17 mouse cellular contexts compared by ENCODE assay signal in genomic region chr19:46619518-46619917, GRCm38 (mm10). TPM values are rescaled to one million over a fixed set of nuclear protein-coding genes. Genes with fewer than 3 reads are reported as not detected.
DNase-seq lines count a peak whose midpoint lies in the region; ATAC-seq and TF ChIP-seq lines count a peak whose summit lies in the region.
"Had no signal": no experiment of that assay in that cellular context is flagged by ENCODE, and none has a peak within 500 bp of the region (broad histone marks: within the 10 kb centered on the region; RNA-seq: fewer than 3 reads in every experiment).

No protein-coding gene starts in this region.

- WGBS in embryonic facial prominence, embryonic 13.5 days = 94% methylated on average over 6 of the region's 6 CpGs
- 94% methylated on average over 6 of the region's 6 CpGs for WGBS in embryonic facial prominence, embryonic 10.5 days
- WGBS in heart, embryonic 15.5 days = 74% methylated on average over 6 of the region's 6 CpGs
- 86% methylated on average over 6 of the region's 6 CpGs for WGBS in lung, embryonic 14.5 days
- 88% methylated on average over 6 of the region's 6 CpGs for whole genome bisulfite sequencing in embryonic facial prominence, embryonic 15.5 days
- 94% methylated on average over 6 of the region's 6 CpGs for WGBS in forebrain, embryonic 12.5 days

- peak overlapping the region; percentile 52 for H3K27ac ChIP-seq in embryonic facial prominence, embryonic 13.5 days
- H3K27ac ChIP-seq in embryonic facial prominence, embryonic 10.5 days (replicated peaks) = no peak overlapping the region
- H3K27ac ChIP-seq in heart, embryonic 15.5 days = peak overlapping the region; percentile 74
- H3K27ac ChIP-seq in lung, embryonic 14.5 days (ENCODE audit: low read depth) = peak overlapping the region; percentile 60
- H3K27ac ChIP-seq in embryonic facial prominence, embryonic 15.5 days (replicated peaks) = peak overlapping the region; percentile 72
- H3K27ac ChIP-seq in forebrain, embryonic 12.5 days = no peak overlapping the region
- H3K27ac ChIP-seq: liver, embryonic 14.5 days had no signal

- peaks cover 3% of the 10 kb centered on the region; the same call in 1 of the 2 replicates for H3K36me3 ChIP-seq in embryonic facial prominence, embryonic 13.5 days
- peaks cover 37% of the 10 kb centered on the region for H3K36me3 ChIP-seq in embryonic facial prominence, embryonic 10.5 days (replicated peaks)
- no peaks in the 10 kb centered on the region for H3K36me3 ChIP-seq in heart, embryonic 15.5 days
- H3K36me3 ChIP-seq in lung, embryonic 14.5 days (ENCODE audit: insufficient read depth) = peaks cover 2% of the 10 kb centered on the region; the same call in 1 of the 2 replicates
- H3K36me3 ChIP-seq in embryonic facial prominence, embryonic 15.5 days = no peaks in the 10 kb centered on the region
- H3K36me3 ChIP-seq in forebrain, embryonic 12.5 days (replicated peaks) = 0 out of 2 replicates have a peak, but pooled peaks cover 4% of the 10 kb centered on the region

- ATAC-seq in embryonic facial prominence, embryonic 13.5 days (ENCODE audit: insufficient number of reproducible peaks, insufficient read depth, low FRiP score, low TSS enrichment, low read depth) = no peak
- no peak for ATAC-seq in heart, embryonic 15.5 days (replicated peaks; ENCODE audit: insufficient number of reproducible peaks, insufficient read depth, low FRiP score, low read depth)
- no peak for ATAC-seq in lung, embryonic 14.5 days (ENCODE audit: insufficient read depth)
- ATAC-seq in embryonic facial prominence, embryonic 15.5 days (ENCODE audit: insufficient number of reproducible peaks, low FRiP score, low TSS enrichment, low read depth) = no peak
- ATAC-seq in forebrain, embryonic 12.5 days (ENCODE audit: low FRiP score) = no peak
- ATAC-seq: forebrain, embryonic 15.5 days had no signal

- intact Hi-C loops in heart, postnatal 25 days (cut with DNase I) = no loop called here

- TF ChIP-seq CTCF in lung, embryonic 14.5 days (IDR thresholded peaks at IDR 0.05; ENCODE audit: low read depth) = no peak

- H3K4me3 ChIP-seq in embryonic facial prominence, embryonic 13.5 days = no peak overlapping the region
- no peak overlapping the region for H3K4me3 ChIP-seq in embryonic facial prominence, embryonic 10.5 days
- no peak overlapping the region for H3K4me3 ChIP-seq in heart, embryonic 15.5 days
- no peak overlapping the region for H3K4me3 ChIP-seq in lung, embryonic 14.5 days (ENCODE audit: low read depth, low read length)
- no peak overlapping the region for H3K4me3 ChIP-seq in embryonic facial prominence, embryonic 15.5 days (replicated peaks)
- no peak overlapping the region for H3K4me3 ChIP-seq in forebrain, embryonic 12.5 days (replicated peaks)
- H3K4me3 ChIP-seq: forebrain, embryonic 15.5 days; megakaryocyte, embryonic 14.5 days had no signal

- H3K4me2 ChIP-seq in embryonic facial prominence, embryonic 13.5 days = no peak overlapping the region
- H3K4me2 ChIP-seq in heart, embryonic 15.5 days = peak overlapping the region; percentile 11
- H3K4me2 ChIP-seq in lung, embryonic 14.5 days = no peak overlapping the region
- no peak overlapping the region for H3K4me2 ChIP-seq in embryonic facial prominence, embryonic 15.5 days (replicated peaks)
- no peak overlapping the region for H3K4me2 ChIP-seq in forebrain, embryonic 12.5 days
- H3K4me2 ChIP-seq: forebrain, embryonic 15.5 days had no signal

- DNase-seq in embryonic facial prominence, embryonic 10.5 days (ENCODE audit: low spot score) = no peak
- no peak for DNase-seq in heart, postnatal 25 days (ENCODE audit: low spot score)
- no peak for DNase-seq in lung, embryonic 14.5 days
- DNase-seq in lung, postnatal 36 days = no peak
- DNase-seq: cerebellum, adult 9-10 months; kidney, adult 8-10 months; left cerebral cortex, postnatal 4 days had no signal

- H3K9me3 ChIP-seq in embryonic facial prominence, embryonic 13.5 days = no peaks in the 10 kb centered on the region
- no peaks in the 10 kb centered on the region for H3K9me3 ChIP-seq in embryonic facial prominence, embryonic 10.5 days
- no peaks in the 10 kb centered on the region for H3K9me3 ChIP-seq in heart, embryonic 15.5 days (replicated peaks)
- no peaks in the 10 kb centered on the region for H3K9me3 ChIP-seq in lung, embryonic 14.5 days (ENCODE audit: low read depth, low read length)
- H3K9me3 ChIP-seq in embryonic facial prominence, embryonic 15.5 days (replicated peaks) = no peaks in the 10 kb centered on the region
- no peaks in the 10 kb centered on the region for H3K9me3 ChIP-seq in forebrain, embryonic 12.5 days
- H3K9me3 ChIP-seq: forebrain, embryonic 15.5 days; megakaryocyte, embryonic 14.5 days had no signal

- no peaks in the 10 kb centered on the region for H3K27me3 ChIP-seq in embryonic facial prominence, embryonic 13.5 days
- no peaks in the 10 kb centered on the region for H3K27me3 ChIP-seq in embryonic facial prominence, embryonic 10.5 days (replicated peaks; ENCODE audit: low read depth, poor library complexity, severe bottlenecking)
- no peaks in the 10 kb centered on the region for H3K27me3 ChIP-seq in heart, embryonic 15.5 days
- H3K27me3 ChIP-seq in lung, embryonic 14.5 days (ENCODE audit: insufficient read depth, low read length) = no peaks in the 10 kb centered on the region
- H3K27me3 ChIP-seq in embryonic facial prominence, embryonic 15.5 days = no peaks in the 10 kb centered on the region
- no peaks in the 10 kb centered on the region for H3K27me3 ChIP-seq in forebrain, embryonic 12.5 days
- H3K27me3 ChIP-seq: CH12.LX; forebrain, embryonic 15.5 days; megakaryocyte, embryonic 14.5 days had no signal

- no peak overlapping the region for H3K9ac ChIP-seq in embryonic facial prominence, embryonic 13.5 days
- no peak overlapping the region for H3K9ac ChIP-seq in heart, embryonic 15.5 days
- H3K9ac ChIP-seq in lung, embryonic 14.5 days = no peak overlapping the region
- H3K9ac ChIP-seq in embryonic facial prominence, embryonic 15.5 days = no peak overlapping the region
- H3K9ac ChIP-seq in forebrain, embryonic 12.5 days = no peak overlapping the region
- H3K9ac ChIP-seq: forebrain, embryonic 15.5 days; liver, embryonic 14.5 days had no signal

- H3K4me1 ChIP-seq in embryonic facial prominence, embryonic 13.5 days = peaks cover 80% of the 10 kb centered on the region
- H3K4me1 ChIP-seq in embryonic facial prominence, embryonic 10.5 days = peaks cover 78% of the 10 kb centered on the region
- peaks cover 85% of the 10 kb centered on the region for H3K4me1 ChIP-seq in heart, embryonic 15.5 days (replicated peaks)
- peaks cover 47% of the 10 kb centered on the region for H3K4me1 ChIP-seq in lung, embryonic 14.5 days (ENCODE audit: insufficient read depth)
- H3K4me1 ChIP-seq in embryonic facial prominence, embryonic 15.5 days = peaks cover 84% of the 10 kb centered on the region
- H3K4me1 ChIP-seq in forebrain, embryonic 12.5 days = peaks cover 56% of the 10 kb centered on the region

RNA-seq across cellular contexts. Expression of gene Wbp1l, which starts 20.6 kb away (rescaled TPM):
- 41.9 and 42.5 TPM in 2 replicates for polyA plus RNA-seq in embryonic facial prominence, embryonic 13.5 days (2015; fragmentation: Nextera tagmentation; extraction: Ambion mirVana)
- polyA plus RNA-seq in embryonic facial prominence, embryonic 10.5 days (2016; fragmentation: Nextera tagmentation; extraction: Ambion mirVana) = 50.8 and 57.3 TPM in 2 replicates
- polyA plus RNA-seq in heart, embryonic 15.5 days (2015; fragmentation: Nextera tagmentation; extraction: Ambion mirVana) = 51.6 and 58.6 TPM in 2 replicates
- 10 to 100 TPM; 48.5 to 54.4 TPM for total RNA-seq in heart, postnatal 25 days (2021)
- polyA plus RNA-seq in lung, embryonic 14.5 days (2014; fragmentation: Nextera tagmentation; extraction: Ambion mirVana) = 40.8 and 43.1 TPM in 2 replicates
- polyA plus RNA-seq in embryonic facial prominence, embryonic 15.5 days (2015; fragmentation: Nextera tagmentation; extraction: Ambion mirVana) = 50.1 and 55.2 TPM in 2 replicates
- polyA plus RNA-seq in forebrain, embryonic 12.5 days (2016; fragmentation: Nextera tagmentation; extraction: Ambion mirVana) = 43.2 and 44.5 TPM in 2 replicates

RNA-seq across cellular contexts. Expression of gene Sfxn2, which starts 46.4 kb away (rescaled TPM):
- polyA plus RNA-seq in embryonic facial prominence, embryonic 13.5 days (2015; fragmentation: Nextera tagmentation; extraction: Ambion mirVana) = 24.9 and 25.2 TPM in 2 replicates
- 21.0 and 22.6 TPM in 2 replicates for polyA plus RNA-seq in embryonic facial prominence, embryonic 10.5 days (2016; fragmentation: Nextera tagmentation; extraction: Ambion mirVana)
- polyA plus RNA-seq in heart, embryonic 15.5 days (2015; fragmentation: Nextera tagmentation; extraction: Ambion mirVana) = 8.8 and 10.9 TPM in 2 replicates
- 1 to 10 TPM; 3.1 to 4.2 TPM for total RNA-seq in heart, postnatal 25 days (2021)
- 22.2 and 24.9 TPM in 2 replicates for polyA plus RNA-seq in lung, embryonic 14.5 days (2014; fragmentation: Nextera tagmentation; extraction: Ambion mirVana)
- polyA plus RNA-seq in embryonic facial prominence, embryonic 15.5 days (2015; fragmentation: Nextera tagmentation; extraction: Ambion mirVana) = 21.8 and 21.9 TPM in 2 replicates
- polyA plus RNA-seq in forebrain, embryonic 12.5 days (2016; fragmentation: Nextera tagmentation; extraction: Ambion mirVana) = 12.2 and 14.6 TPM in 2 replicates

RNA-seq across cellular contexts. Expression of gene Arl3, which starts 46.5 kb away (rescaled TPM):
- 192 and 193 TPM in 2 replicates for polyA plus RNA-seq in embryonic facial prominence, embryonic 13.5 days (2015; fragmentation: Nextera tagmentation; extraction: Ambion mirVana)
- 196 and 200 TPM in 2 replicates for polyA plus RNA-seq in embryonic facial prominence, embryonic 10.5 days (2016; fragmentation: Nextera tagmentation; extraction: Ambion mirVana)
- 86.9 and 91.8 TPM in 2 replicates for polyA plus RNA-seq in heart, embryonic 15.5 days (2015; fragmentation: Nextera tagmentation; extraction: Ambion mirVana)
- 10 to 100 TPM; 33.2 to 37.0 TPM for total RNA-seq in heart, postnatal 25 days (2021)
- 78.6 and 85.4 TPM in 2 replicates for polyA plus RNA-seq in lung, embryonic 14.5 days (2014; fragmentation: Nextera tagmentation; extraction: Ambion mirVana)
- 149 TPM in 2 replicates for polyA plus RNA-seq in embryonic facial prominence, embryonic 15.5 days (2015; fragmentation: Nextera tagmentation; extraction: Ambion mirVana)
- 216 and 224 TPM in 2 replicates for polyA plus RNA-seq in forebrain, embryonic 12.5 days (2016; fragmentation: Nextera tagmentation; extraction: Ambion mirVana)

RNA-seq across cellular contexts. Expression of gene Cyp17a1, which starts 53.5 kb away (rescaled TPM):
- polyA plus RNA-seq in embryonic facial prominence, embryonic 13.5 days (2015; fragmentation: Nextera tagmentation; extraction: Ambion mirVana) = not detected in 2 replicates
- not detected in 2 replicates for polyA plus RNA-seq in embryonic facial prominence, embryonic 10.5 days (2016; fragmentation: Nextera tagmentation; extraction: Ambion mirVana)
- polyA plus RNA-seq in heart, embryonic 15.5 days (2015; fragmentation: Nextera tagmentation; extraction: Ambion mirVana) = 0.89 and 1.2 TPM in 2 replicates
- not detected for total RNA-seq in heart, postnatal 25 days (2021)
- not detected in 2 replicates for polyA plus RNA-seq in lung, embryonic 14.5 days (2014; fragmentation: Nextera tagmentation; extraction: Ambion mirVana)
- polyA plus RNA-seq in embryonic facial prominence, embryonic 15.5 days (2015; fragmentation: Nextera tagmentation; extraction: Ambion mirVana) = 1.1 and 2.3 TPM in 2 replicates
- not detected in 2 replicates for polyA plus RNA-seq in forebrain, embryonic 12.5 days (2016; fragmentation: Nextera tagmentation; extraction: Ambion mirVana)
- total RNA-seq: CH12.LX; hematopoietic stem cell, adult 5-6 weeks; layer of hippocampus, postnatal 14 days had no signal
- polyA plus RNA-seq: forebrain, embryonic 15.5 days had no signal

Comparison
In these comparisons a context has a peak if more than half of its experiments do, and no peak if none do; other contexts are left out.
1. H3K27ac ChIP-seq: peak in embryonic facial prominence, embryonic 13.5 days (single experiment), heart, embryonic 15.5 days (single experiment), lung, embryonic 14.5 days (single experiment) and embryonic facial prominence, embryonic 15.5 days (single experiment); none in embryonic facial prominence, embryonic 10.5 days (single experiment) and forebrain, embryonic 12.5 days (single experiment).